Mouse (Mus musculus) embryonic fibroblast, embryonic 13.5 days (primary cell): ENCODE measurements around the gene Ythdf2. TPM values are rescaled to one million over a fixed set of nuclear protein-coding genes. Genes with fewer than 3 reads are reported as not detected.

Experiments
- H3K27ac ChIP-seq: 2 replicates; pipeline ENCODE4 v1.5.1; 2012; ENCODE audit warnings: low read length, control low read depth, inconsistent platforms; ENCODE audit not compliant: insufficient read depth
- H3K4me1 ChIP-seq: 2 replicates; pipeline ENCODE4 v1.6.1; 2011; ENCODE audit warnings: low read length; ENCODE audit not compliant: control insufficient read depth, insufficient read depth
- H3K4me3 ChIP-seq: 2 replicates; pipeline ENCODE4 v1.5.1; 2011; ENCODE audit warnings: mild to moderate bottlenecking, control low read depth, low read length; ENCODE audit not compliant: insufficient read depth
- CTCF ChIP-seq: IDR thresholded peaks from 2 replicates; pipeline ENCODE4 v1.5.1; 2011; ENCODE audit warnings: mild to moderate bottlenecking, control low read depth, low read length, moderate library complexity, borderline replicate concordance; ENCODE audit not compliant: insufficient read depth
- POLR2A ChIP-seq: IDR thresholded peaks from 2 replicates; pipeline ENCODE4 v1.6.1; 2011; ENCODE audit warnings: low read depth, mild to moderate bottlenecking, control low read depth, low read length, moderate library complexity
- polyA plus RNA-seq: library from polyadenylated mRNA; stranded (reverse); fragments of >200 nt; gene quantifications from 2 replicates; pipeline ENCODE4 v1.2.4, GENCODE M21; 2011; ENCODE audit warnings: low read depth; ENCODE audit not compliant: missing spikeins, insufficient read length

Ythdf2 gene
- polyA plus RNA-seq, 1 experiment, result 76.0 TPM

DNA sequence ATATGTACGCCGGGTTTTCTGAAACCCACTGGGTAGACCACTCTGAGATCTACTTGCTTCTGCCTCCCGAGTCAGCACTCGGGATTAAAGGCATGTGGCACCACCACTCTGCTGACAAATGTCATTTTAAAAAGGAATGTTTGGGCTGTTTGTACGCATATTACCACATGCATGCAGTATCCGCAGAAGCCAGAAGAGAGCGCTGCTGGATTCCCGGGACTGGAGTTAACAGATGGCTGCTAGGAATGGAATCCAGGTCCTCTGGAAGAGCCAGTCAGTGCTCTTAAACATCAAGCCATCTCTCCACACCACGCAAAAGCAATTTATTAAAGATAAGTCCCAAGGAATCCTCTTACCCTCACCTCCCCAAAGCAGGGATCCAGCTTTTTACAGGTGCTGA is 31.4 kb downstream of the Ythdf2 start:
- Histone ChIP-seq H3K27ac (no peak overlapping the region), H3K4me1 (no peaks in the 10 kb centered on the region), H3K4me3 (no peak overlapping the region)
- TF ChIP-seq POLR2A, result no peak

- H3K27ac ChIP-seq, result no peak overlapping the region
- H3K4me1 ChIP-seq, result no peaks in the 10 kb centered on the region
- TF ChIP-seq POLR2A, result no peak
- TF ChIP-seq CTCF, result peak; percentile 13; the same call in 1 of the 2 replicates
- no peak overlapping the region for H3K4me3 ChIP-seq
These were observed 33.5 kb downstream of the Ythdf2 start for GRCm38 (mm10) chr4:132178630-132179059.

GRCm38 (mm10) chr4:132176474-132176873 is 35.6 kb downstream of the Ythdf2 start:
- Histone ChIP-seq H3K27ac (no peak overlapping the region), H3K4me3 (no peak overlapping the region), H3K4me1 (no peaks in the 10 kb centered on the region)
- TF ChIP-seq POLR2A (no peak), CTCF (no peak)

GRCm38 (mm10) chr4:132170891-132171290 is 41.2 kb downstream of the Ythdf2 start:
- H3K4me1 ChIP-seq, result no peaks in the 10 kb centered on the region
- no peak overlapping the region for H3K27ac ChIP-seq
- TF ChIP-seq CTCF (no peak), POLR2A (no peak)
- no peak overlapping the region for H3K4me3 ChIP-seq

GRCm38 (mm10) chr4:132169761-132170160 is 42.3 kb downstream of the Ythdf2 start:
- Histone ChIP-seq H3K4me3 (no peak overlapping the region), H3K27ac (no peak overlapping the region), H3K4me1 (no peaks in the 10 kb centered on the region)
- no peak for TF ChIP-seq CTCF
- TF ChIP-seq POLR2A, result no peak

- no peaks in the 10 kb centered on the region for H3K4me1 ChIP-seq
- no peak overlapping the region for H3K4me3 ChIP-seq
- no peak overlapping the region for H3K27ac ChIP-seq
- no peak for TF ChIP-seq CTCF
These were observed 42.8 kb downstream of the Ythdf2 start for GRCm38 (mm10) chr4:132169271-132169670.

- Histone ChIP-seq H3K27ac (no peak overlapping the region), H3K4me1 (no peaks in the 10 kb centered on the region), H3K4me3 (no peak overlapping the region)
- TF ChIP-seq CTCF (no peak), POLR2A (no peak)
These were observed 44.7 kb downstream of the Ythdf2 start for GRCm38 (mm10) chr4:132167436-132167835.

DNA sequence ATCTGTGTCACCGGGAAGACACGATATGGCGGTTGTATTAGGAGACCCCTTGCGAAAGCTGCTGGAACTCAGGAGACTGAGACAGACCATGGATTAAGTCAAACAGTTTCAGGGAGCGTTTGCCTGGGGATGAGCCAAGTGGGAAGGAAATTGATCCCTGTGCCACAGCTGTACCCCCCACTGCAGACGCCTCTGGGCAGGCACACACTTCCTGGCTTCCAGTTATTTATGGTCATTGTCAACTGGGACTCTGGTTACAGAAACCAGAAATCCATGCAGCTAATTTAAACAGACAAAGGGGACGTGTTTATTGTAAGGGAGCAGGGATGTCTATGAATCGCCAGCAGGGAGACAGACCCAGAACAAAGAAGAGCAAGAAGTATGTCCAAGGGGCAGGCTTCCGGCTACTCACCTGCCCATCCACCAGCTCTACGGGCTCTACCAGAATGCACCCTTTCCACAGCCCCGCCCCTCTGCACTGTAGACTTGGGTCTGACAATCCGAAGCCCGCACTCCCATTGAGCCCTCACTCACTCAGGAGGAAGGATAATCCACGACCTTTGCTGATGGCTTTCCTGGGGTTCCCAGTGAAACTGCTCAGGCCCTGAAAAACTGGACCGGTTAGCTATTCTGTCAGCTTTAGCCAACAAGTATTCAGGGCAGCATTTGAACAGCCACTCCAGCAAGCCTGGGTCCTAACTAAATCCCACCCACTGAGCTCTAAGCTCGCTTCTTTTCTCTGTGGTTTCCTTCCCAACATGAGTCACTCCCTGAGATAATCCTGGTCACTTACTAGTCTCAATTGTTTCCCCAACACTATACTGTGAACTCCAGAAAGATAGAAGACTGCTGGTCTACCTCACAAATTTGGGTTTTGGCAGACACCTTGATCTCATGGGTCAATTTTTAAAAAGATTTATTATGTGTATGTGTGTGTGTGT is 45.5 kb downstream of the Ythdf2 start:
- H3K27ac ChIP-seq, result no peak overlapping the region
- TF ChIP-seq POLR2A (no peak), CTCF (no peak)

DNA sequence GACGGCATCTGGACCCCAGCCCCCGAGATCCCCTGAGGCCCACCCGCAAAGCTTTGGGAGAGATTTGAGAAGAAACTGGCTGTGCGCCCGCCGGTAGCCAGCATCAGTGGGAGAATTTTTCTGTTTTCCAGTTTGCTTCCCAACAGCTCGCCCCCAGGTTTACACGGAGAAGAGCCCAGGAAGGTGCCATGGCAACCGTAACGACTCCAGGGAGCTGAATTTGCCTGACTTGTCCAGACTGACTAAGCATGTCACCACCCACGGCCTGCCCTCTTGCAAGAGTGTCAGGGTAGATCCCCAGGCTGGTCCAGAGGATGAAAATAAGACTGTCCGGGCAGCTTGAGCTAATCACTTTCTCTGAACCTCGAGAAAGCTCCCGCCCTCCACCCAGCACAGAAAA is 46.4 kb downstream of the Ythdf2 start:
- TF ChIP-seq CTCF (no peak), POLR2A (no peak)
- Histone ChIP-seq H3K4me1 (no peaks in the 10 kb centered on the region), H3K4me3 (no peak overlapping the region), H3K27ac (no peak overlapping the region)

More for the DNA sequence above, 45.5 kb downstream of the Ythdf2 start:
- H3K4me3 ChIP-seq, result no peak overlapping the region
- H3K4me1 ChIP-seq, result no peaks in the 10 kb centered on the region

DNA sequence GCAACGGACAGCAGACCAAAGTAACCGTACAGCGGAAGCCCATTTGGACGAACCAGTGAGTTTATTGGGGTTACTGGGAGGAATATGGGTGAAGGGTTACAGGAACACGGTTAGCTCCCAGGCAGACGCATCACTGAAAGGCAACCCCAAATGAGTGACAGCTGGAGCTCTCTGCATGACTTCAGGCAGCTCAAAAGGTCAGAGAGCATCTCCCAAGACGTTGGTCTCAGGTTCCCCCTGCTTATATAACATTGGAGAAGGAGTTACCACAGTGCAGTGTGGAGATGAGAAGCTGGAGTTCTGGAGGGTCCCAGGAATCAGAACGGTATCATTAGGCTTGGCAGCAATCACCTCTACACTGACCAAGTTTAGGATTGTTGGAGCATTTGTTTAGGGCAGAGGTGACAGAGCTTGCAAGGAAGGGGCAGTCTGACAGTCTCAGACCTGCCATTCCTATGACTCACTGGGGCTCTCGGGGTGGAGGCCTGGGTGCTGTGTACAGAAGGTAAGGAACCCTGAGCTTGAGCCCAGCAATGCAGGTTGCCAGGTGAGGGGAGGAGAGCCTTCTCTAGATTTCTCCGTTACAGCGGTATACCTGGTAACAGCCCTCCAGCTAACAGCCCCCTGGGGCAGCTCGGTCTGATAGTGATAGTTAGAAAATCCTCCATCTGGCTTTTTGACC is 55.0 kb downstream of the Ythdf2 start:
- H3K4me1 ChIP-seq, result no peaks in the 10 kb centered on the region
- H3K27ac ChIP-seq, result no peak overlapping the region
- H3K4me3 ChIP-seq, result no peak overlapping the region
- no peak for TF ChIP-seq POLR2A
